Mouse (Mus musculus) hindbrain, embryonic 11.5 days (tissue): Measurements from ENCODE around the gene Naa38. TPM values are rescaled to one million over a fixed set of nuclear protein-coding genes. Genes with fewer than 3 reads are reported as not detected.
"Not testable (repeated sequence)": the region's sequence is repeated elsewhere in the genome, so short reads cannot be mapped to it uniquely, and the experiment has no call there.

Experiments
- ATAC-seq: fragments of 200-750 bp; cut with Nextera tagmentation; 2 replicates; pipeline ENCODE4 v1.8.0; 2017; ENCODE audit warnings: mild to moderate bottlenecking, moderate TSS enrichment, moderate library complexity; ENCODE audit not compliant: low FRiP score
- DNase-seq: peaks from one replicate; pipeline ENCODE4 v3.0.0-alpha.2; 2015; ENCODE audit warnings: low spot score
- H3K27ac ChIP-seq: fragments of 300-500 bp; sonication (generic); 2 replicates; pipeline ENCODE4 v1.5.1; 2014; ENCODE audit warnings: mild to moderate bottlenecking, low read depth, low read length
- H3K27me3 ChIP-seq: fragments of 300-500 bp; sonication (generic); 2 replicates; pipeline ENCODE4 v1.6.1; 2014; ENCODE audit warnings: mild to moderate bottlenecking, low read length, moderate library complexity, mixed read lengths; ENCODE audit not compliant: control insufficient read depth, insufficient read depth
- H3K36me3 ChIP-seq: fragments of 300-500 bp; sonication (generic); 2 replicates; pipeline ENCODE4 v1.6.1; 2014; ENCODE audit warnings: mild to moderate bottlenecking, low read length, moderate library complexity, mixed read lengths; ENCODE audit not compliant: control insufficient read depth, insufficient read depth
- H3K4me1 ChIP-seq: fragments of 300-500 bp; sonication (generic); replicated peaks from 2 replicates; pipeline ENCODE4 v1.6.1; 2014; ENCODE audit warnings: low read length, mixed read lengths; ENCODE audit not compliant: control insufficient read depth, insufficient read depth
- H3K4me2 ChIP-seq: fragments of 300-500 bp; sonication (generic); replicated peaks from 2 replicates; pipeline ENCODE4 v1.6.1; 2014; ENCODE audit warnings: mild to moderate bottlenecking, low read depth, low read length
- H3K4me3 ChIP-seq: fragments of 300-500 bp; sonication (generic); 2 replicates; pipeline ENCODE4 v1.5.1; 2014; ENCODE audit warnings: low read depth, low read length
- H3K9ac ChIP-seq: fragments of 300-500 bp; sonication (generic); 2 replicates; pipeline ENCODE4 v1.6.1; 2014; ENCODE audit warnings: low read depth, low read length
- H3K9me3 ChIP-seq: fragments of 300-500 bp; sonication (generic); 2 replicates; pipeline ENCODE4 v1.6.1; 2016; ENCODE audit warnings: low read length; ENCODE audit not compliant: control insufficient read depth
- WGBS: fragments of 180-500 bp; shearing (Covaris S2); extraction: QIAGEN DNeasy Blood & Tissue Kit; methylation state at CpG from one replicate; pipeline ENCODE4 v1.1.7; 2014; 5-methylcytosine and 5-hydroxymethylcytosine counted together
- polyA plus RNA-seq: library from polyadenylated mRNA; unstranded; fragments of >200 nt; fragmentation: Nextera tagmentation; extraction: Ambion mirVana; gene quantifications from 2 replicates; pipeline ENCODE4 v1.2.1, GENCODE M21; 2014

Naa38 gene
- polyA plus RNA-seq: 120 and 124 TPM in 2 replicates

DNA sequence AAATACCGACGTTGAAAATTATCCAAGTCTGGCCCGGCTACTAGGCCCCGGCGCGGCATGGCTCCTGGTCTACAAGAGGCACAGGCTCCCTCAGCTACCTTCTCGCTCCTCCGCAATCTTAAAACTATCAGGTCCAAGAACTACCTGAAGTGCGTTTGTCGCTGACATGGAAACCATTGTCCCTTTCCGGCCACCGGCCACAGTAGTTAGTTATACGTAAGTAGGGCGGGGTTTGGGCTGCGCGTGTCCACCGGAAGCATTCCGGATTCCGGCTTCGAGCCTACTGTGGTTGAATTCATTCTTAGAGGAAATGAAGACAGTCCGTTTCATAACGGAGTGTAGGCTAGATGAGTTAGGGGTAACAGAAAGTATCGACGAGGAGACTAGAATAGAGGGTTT is at the start of gene Naa38, which contains the start of gene Cyb5d1:
Gene Naa38, plus strand, starts transcription at position 253 of the 399 bp plus-strand sequence.
Gene Cyb5d1, minus strand, starts transcription at position 397 of the 399 bp plus-strand sequence.
- H3K9ac ChIP-seq: peak within 1 kb of the TSS; percentile 87
- WGBS: 1% methylated on average over 21 of the region's 24 CpGs
- peaks cover 17% of the 10 kb centered on the region for H3K4me1 ChIP-seq
- H3K4me3 ChIP-seq: peak within 1 kb of the TSS; percentile 62
- H3K27me3 ChIP-seq, H3K9me3 ChIP-seq, H3K36me3 ChIP-seq: not testable (repeated sequence)
- H3K27ac ChIP-seq: peak within 1 kb of the TSS; percentile 89
- DNase-seq: peak; percentile 89
- peak within 1 kb of the TSS; percentile 80 for H3K4me2 ChIP-seq
- peak; percentile 76 for ATAC-seq

DNA sequence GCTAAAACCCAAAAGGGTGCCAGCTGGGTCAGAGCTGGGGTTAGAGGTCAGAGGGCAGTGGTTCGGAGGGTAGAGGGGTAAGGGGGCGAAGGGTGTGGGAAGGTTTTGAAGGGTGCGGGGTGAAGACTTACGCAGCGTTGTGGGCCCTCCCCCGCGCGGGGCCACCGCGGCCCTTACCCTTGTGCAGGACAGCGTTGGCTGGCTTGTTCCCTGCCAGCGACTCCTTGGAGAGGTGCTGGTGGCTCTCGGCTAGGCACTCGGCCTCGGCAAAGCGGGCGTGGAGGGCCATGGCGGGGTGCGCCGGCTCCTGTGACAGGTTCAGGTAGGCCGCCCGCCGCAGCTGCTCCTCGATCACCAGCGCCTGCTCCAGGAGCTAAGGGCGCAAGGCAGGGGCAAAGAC is 48.8 kb upstream of the Naa38 start:
- Histone ChIP-seq H3K4me1 (no peaks in the 10 kb centered on the region), H3K27me3 (no peaks in the 10 kb centered on the region), H3K4me2 (no peak overlapping the region), H3K9ac (no peak overlapping the region), H3K36me3 (peaks cover 15% of the 10 kb centered on the region), H3K9me3 (no peaks in the 10 kb centered on the region), H3K4me3 (no peak overlapping the region), H3K27ac (no peak overlapping the region)
- WGBS: 86% methylated on average over 26 of the region's 26 CpGs
- ATAC-seq (no peak), DNase-seq (no peak)

DNA sequence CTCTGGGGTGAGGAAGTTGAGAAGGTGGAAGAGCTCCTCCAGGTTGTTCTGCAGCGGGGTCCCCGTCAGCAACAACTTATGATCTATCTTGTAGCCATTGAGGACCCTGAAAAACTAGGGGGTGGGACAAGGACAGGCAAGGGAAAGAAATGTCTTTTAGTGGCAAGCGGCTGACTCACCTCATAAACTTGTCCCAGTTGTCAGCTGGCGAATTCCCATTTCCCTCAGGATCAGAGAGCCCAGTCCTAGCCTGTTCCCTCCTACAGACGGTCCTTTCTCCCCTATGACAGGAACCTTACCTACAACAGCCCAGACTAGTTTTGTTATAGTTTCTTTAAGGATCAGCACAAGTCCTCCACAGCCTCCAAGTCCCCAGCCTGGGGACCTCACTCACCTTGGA is 38.7 kb upstream of the Naa38 start:
- ATAC-seq: no peak
- H3K36me3 ChIP-seq: peaks cover 30% of the 10 kb centered on the region
- no peak overlapping the region for H3K9ac ChIP-seq

DNA sequence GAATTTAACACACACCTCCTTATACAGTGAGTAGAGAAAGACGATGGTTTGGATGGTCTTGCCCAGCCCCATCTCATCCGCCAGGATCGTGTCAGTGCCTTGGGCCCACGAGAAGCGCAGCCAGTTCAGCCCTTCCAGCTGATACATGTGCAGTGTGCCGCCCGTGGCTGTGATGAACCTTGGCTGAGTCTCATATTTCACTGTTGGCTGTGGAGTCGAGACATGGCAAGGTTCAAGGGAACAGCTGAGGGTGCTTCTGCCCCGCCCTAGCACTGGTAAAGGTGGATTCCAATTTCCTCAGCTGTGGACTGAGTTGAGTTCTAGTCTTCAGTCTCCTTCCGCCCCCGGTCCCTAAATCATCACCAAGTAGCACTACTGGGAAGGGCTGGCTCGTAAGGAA is 37.6 kb upstream of the Naa38 start:
- H3K4me2 ChIP-seq: no peak overlapping the region
- H3K27ac ChIP-seq: no peak overlapping the region
- no peak for DNase-seq
- 93% methylated on average over 12 of the region's 12 CpGs for WGBS
- no peak for ATAC-seq
- no peaks in the 10 kb centered on the region for H3K4me1 ChIP-seq
- no peaks in the 10 kb centered on the region for H3K27me3 ChIP-seq
- no peak overlapping the region for H3K9ac ChIP-seq
- H3K36me3 ChIP-seq: peaks cover 26% of the 10 kb centered on the region
- H3K9me3 ChIP-seq: no peaks in the 10 kb centered on the region
- no peak overlapping the region for H3K4me3 ChIP-seq

More for the DNA sequence above, 38.7 kb upstream of the Naa38 start:
- Histone ChIP-seq H3K4me2 (no peak overlapping the region), H3K27me3 (no peaks in the 10 kb centered on the region), H3K4me1 (no peaks in the 10 kb centered on the region), H3K4me3 (no peak overlapping the region), H3K27ac (no peak overlapping the region), H3K9me3 (no peaks in the 10 kb centered on the region)
- DNase-seq: no peak
- WGBS: 92% methylated on average over 5 of the region's 5 CpGs

DNA sequence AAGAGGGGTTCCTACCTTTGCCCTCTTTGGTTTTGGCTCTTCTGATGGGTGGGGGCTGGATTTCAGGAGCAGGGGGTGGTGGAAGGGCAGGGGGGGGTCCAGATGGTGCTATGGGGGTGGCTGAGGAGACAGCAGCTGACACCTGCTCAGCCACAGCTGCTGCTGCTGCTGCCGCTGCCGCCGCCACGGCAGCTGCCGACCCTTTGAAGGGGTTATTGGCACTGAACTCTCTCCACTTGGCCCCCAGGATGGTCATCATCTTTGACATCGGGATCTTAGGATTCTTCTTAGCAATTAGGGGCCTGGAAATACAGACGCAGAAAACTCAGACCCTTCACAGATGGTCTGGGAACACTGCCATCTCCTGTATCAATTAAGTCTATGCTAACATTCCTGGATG is 33.3 kb upstream of the Naa38 start:
- WGBS: 65% methylated on average over 7 of the region's 7 CpGs
- H3K4me3 ChIP-seq: no peak overlapping the region
- no peaks in the 10 kb centered on the region for H3K27me3 ChIP-seq
- no peak overlapping the region for H3K4me2 ChIP-seq
- DNase-seq (no peak), ATAC-seq (no peak)
- peaks cover 10% of the 10 kb centered on the region; the same call in 1 of the 2 replicates for H3K36me3 ChIP-seq
- H3K9me3 ChIP-seq: no peaks in the 10 kb centered on the region
- H3K4me1 ChIP-seq: peaks cover 15% of the 10 kb centered on the region
- no peak overlapping the region for H3K9ac ChIP-seq
- H3K27ac ChIP-seq: no peak overlapping the region

DNA sequence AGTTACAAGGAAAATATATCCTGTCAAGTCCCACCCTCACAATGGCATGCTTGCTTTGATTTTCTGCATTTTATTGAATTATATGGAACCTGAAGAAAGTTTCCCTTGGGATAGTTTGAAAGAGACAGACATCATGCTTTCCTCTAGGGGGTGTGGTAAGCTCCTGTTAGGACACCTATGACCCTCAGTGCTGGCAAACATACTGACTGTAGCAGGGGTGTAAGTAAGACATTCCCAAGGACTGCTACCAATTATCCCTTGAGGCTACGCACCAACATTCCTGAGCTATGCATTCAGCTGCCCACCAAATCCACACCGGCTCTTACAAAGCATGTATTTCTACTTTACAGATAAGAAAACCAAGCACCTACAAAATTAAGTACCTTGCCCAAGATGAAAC is 32.8 kb upstream of the Naa38 start:
- Histone ChIP-seq H3K27ac (no peak overlapping the region), H3K4me3 (no peak overlapping the region), H3K27me3 (no peaks in the 10 kb centered on the region), H3K4me1 (peaks cover 15% of the 10 kb centered on the region), H3K36me3 (peaks cover 7% of the 10 kb centered on the region; the same call in 1 of the 2 replicates), H3K4me2 (no peak overlapping the region), H3K9me3 (no peaks in the 10 kb centered on the region), H3K9ac (no peak overlapping the region)
- WGBS: 86% methylated on average over 2 of the region's 2 CpGs
- no peak for DNase-seq
- no peak for ATAC-seq

DNA sequence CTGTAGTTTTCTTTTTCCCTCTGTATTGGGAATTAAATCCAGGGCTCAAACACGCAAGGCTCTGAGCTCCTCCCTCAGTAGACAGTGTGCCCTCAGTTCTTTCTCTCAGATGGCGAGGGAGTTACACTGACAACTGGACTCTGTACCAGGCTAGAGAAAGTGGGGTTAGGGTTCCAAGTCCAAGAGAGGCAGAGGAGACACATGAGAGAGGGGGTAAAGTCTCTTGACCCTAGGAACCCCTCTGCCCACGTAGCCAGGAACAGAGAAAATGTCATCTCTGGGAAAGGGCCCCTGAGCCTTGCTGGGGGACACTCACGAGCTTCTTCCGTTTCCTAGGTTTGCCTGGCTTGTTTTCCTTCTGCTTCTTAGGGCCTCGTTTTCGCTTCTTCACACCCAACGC is 30.9 kb upstream of the Naa38 start:
- H3K4me2 ChIP-seq: peak overlapping the region; percentile 9; the same call in 1 of the 2 replicates
- 56% methylated on average over 8 of the region's 8 CpGs for WGBS
- 0 out of 2 replicates have a peak, but pooled peaks cover 4% of the 10 kb centered on the region for H3K36me3 ChIP-seq
- ATAC-seq (no peak), DNase-seq (no peak)
- no peak overlapping the region for H3K27ac ChIP-seq
- no peaks in the 10 kb centered on the region for H3K27me3 ChIP-seq
- no peak overlapping the region for H3K4me3 ChIP-seq
- H3K9ac ChIP-seq: no peak overlapping the region; the same call in 1 of the 2 replicates
- H3K9me3 ChIP-seq: no peaks in the 10 kb centered on the region
- H3K4me1 ChIP-seq: peaks cover 19% of the 10 kb centered on the region

DNA sequence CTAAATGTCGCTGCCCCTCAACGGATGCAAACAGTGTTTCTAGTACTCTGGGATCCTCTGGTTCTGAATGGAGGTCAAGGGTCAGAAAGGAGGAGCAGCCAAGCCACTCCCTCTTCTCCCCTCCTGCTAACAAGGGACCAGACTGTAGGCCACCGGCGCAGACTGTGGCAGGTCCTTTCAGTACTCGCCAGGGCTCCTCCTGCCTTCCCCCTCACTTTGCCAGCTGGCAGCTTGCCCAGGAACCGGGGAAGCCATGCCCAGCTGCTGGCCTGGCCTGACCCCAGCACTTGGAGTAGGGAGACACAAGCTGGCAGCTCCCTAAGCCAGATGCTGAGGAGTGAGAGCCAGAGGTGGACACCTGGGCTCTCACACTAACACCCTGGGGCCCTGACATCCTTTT is 30.4 kb upstream of the Naa38 start:
- 0% methylated on average over 6 of the region's 6 CpGs for WGBS
- Histone ChIP-seq H3K36me3 (0 out of 2 replicates have a peak, but pooled peaks cover 2% of the 10 kb centered on the region), H3K9me3 (no peaks in the 10 kb centered on the region), H3K4me2 (peak overlapping the region; percentile 35), H3K9ac (peak overlapping the region; percentile 51; the same call in 1 of the 2 replicates), H3K27ac (peak overlapping the region; percentile 95), H3K4me1 (peaks cover 19% of the 10 kb centered on the region), H3K27me3 (no peaks in the 10 kb centered on the region), H3K4me3 (no peak overlapping the region)
- peak; percentile 63 for DNase-seq
- peak; percentile 20; the same call in 1 of the 2 replicates for ATAC-seq

DNA sequence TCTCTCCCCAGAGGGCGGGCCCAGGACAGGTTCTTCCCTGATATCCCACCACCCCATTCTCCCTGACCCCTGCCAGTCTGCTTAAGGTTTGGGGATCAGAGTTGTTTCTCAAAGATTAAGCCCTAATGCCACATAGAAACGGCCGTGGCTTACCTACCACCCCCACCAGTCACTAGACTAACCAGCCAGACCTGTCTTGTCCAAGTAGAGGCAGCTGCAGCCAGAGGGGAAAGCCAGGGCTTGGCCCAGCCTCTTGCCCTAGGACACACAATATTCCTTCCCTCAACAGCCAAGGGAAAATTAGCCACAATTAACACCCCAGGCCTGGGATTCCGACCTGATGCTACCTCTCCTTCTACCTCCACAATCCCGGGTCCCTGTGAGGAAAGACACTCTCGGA is 29.6 kb upstream of the Naa38 start:
- H3K4me1 ChIP-seq: peaks cover 19% of the 10 kb centered on the region
- no peaks in the 10 kb centered on the region for H3K27me3 ChIP-seq
- H3K9ac ChIP-seq: peak overlapping the region; percentile 57
- H3K36me3 ChIP-seq: no peaks in the 10 kb centered on the region
- ATAC-seq (no peak), DNase-seq (no peak)
- H3K9me3 ChIP-seq: no peaks in the 10 kb centered on the region
- 27% methylated on average over 6 of the region's 6 CpGs for WGBS
- H3K4me2 ChIP-seq: peak overlapping the region; percentile 75
- H3K4me3 ChIP-seq: peak overlapping the region; percentile 95
- H3K27ac ChIP-seq: peak overlapping the region; percentile 95
